Mouse (Mus musculus): ENCODE measurements around the gene Samd9l. TPM values are rescaled to one million over a fixed set of nuclear protein-coding genes. Genes with fewer than 3 reads are reported as not detected.
"Not testable (repeated sequence)": the region's sequence is repeated elsewhere in the genome, so short reads cannot be mapped to it uniquely, and the experiment has no call there.

The Samd9l gene
- 1.7 and 3.7 TPM in 2 replicates for polyA plus RNA-seq (2012; rRNA removed)

- peak within 1 kb of the TSS; percentile 54 for H3K4me3 ChIP-seq (replicated peaks; ENCODE audit: extremely low read depth, low read depth, low read length)
- H3K4me1 ChIP-seq (ENCODE audit: control insufficient read depth, insufficient read depth, low read length): not testable (repeated sequence)
- WGBS: 20% methylated on average over 4 of the region's 4 CpGs
- DNase-seq: peak; percentile 67
Measured at GRCm38 (mm10) chr6:3399340-3400068, at the start of gene Samd9l. TSS of gene Samd9l (minus strand) at chr6:3399572.

GRCm38 (mm10) chr6:3447404-3447803 is 48.0 kb upstream of the Samd9l start:
- Histone ChIP-seq H3K4me1 (ENCODE audit: control insufficient read depth, insufficient read depth, low read length) (no peaks in the 10 kb centered on the region), H3K4me3 (replicated peaks; ENCODE audit: extremely low read depth, low read depth, low read length) (no peak overlapping the region)
- TF ChIP-seq CTCF (IDR thresholded peaks at IDR 0.05; ENCODE audit: insufficient read depth, low read length) (peak; percentile 95), POLR2A (IDR thresholded peaks at IDR 0.05; ENCODE audit: borderline replicate concordance, extremely low read depth, low read depth, low read length) (no peak)
- 3% methylated on average over 5 of the region's 5 CpGs for WGBS
- peak; percentile 42 for DNase-seq

- no peak overlapping the region for H3K4me3 ChIP-seq (replicated peaks; ENCODE audit: extremely low read depth, low read depth, low read length)
- no peak for TF ChIP-seq POLR2A (IDR thresholded peaks at IDR 0.05; ENCODE audit: borderline replicate concordance, extremely low read depth, low read depth, low read length)
- TF ChIP-seq CTCF (IDR thresholded peaks at IDR 0.05; ENCODE audit: insufficient read depth, low read length): no peak
- DNase-seq: no peak
- no peaks in the 10 kb centered on the region for H3K4me1 ChIP-seq (ENCODE audit: control insufficient read depth, insufficient read depth, low read length)
- whole genome bisulfite sequencing: 16% methylated on average over 1 of the region's 1 CpGs
Measured at GRCm38 (mm10) chr6:3443905-3444304, 44.5 kb upstream of the Samd9l start.

GRCm38 (mm10) chr6:3436087-3436486 is 36.7 kb upstream of the Samd9l start:
- TF ChIP-seq POLR2A (IDR thresholded peaks at IDR 0.05; ENCODE audit: borderline replicate concordance, extremely low read depth, low read depth, low read length) (no peak), CTCF (IDR thresholded peaks at IDR 0.05; ENCODE audit: insufficient read depth, low read length) (no peak)
- Histone ChIP-seq H3K4me3 (replicated peaks; ENCODE audit: extremely low read depth, low read depth, low read length) (no peak overlapping the region), H3K4me1 (ENCODE audit: control insufficient read depth, insufficient read depth, low read length) (no peaks in the 10 kb centered on the region)
- DNase-seq: no peak

GRCm38 (mm10) chr6:3430976-3431375 is 31.6 kb upstream of the Samd9l start:
- not testable (repeated sequence) for H3K4me1 ChIP-seq (ENCODE audit: control insufficient read depth, insufficient read depth, low read length); DNase-seq; H3K4me3 ChIP-seq (replicated peaks; ENCODE audit: extremely low read depth, low read depth, low read length)
- 79% methylated on average over 2 of the region's 2 CpGs for WGBS

GRCm38 (mm10) chr6:3427047-3427446 is 27.7 kb upstream of the Samd9l start:
- 67% methylated on average over 1 of the region's 1 CpGs for WGBS
- H3K4me3 ChIP-seq (replicated peaks; ENCODE audit: extremely low read depth, low read depth, low read length): no peak overlapping the region
- no peaks in the 10 kb centered on the region for H3K4me1 ChIP-seq (ENCODE audit: control insufficient read depth, insufficient read depth, low read length)
- DNase-seq: no peak
- TF ChIP-seq CTCF (IDR thresholded peaks at IDR 0.05; ENCODE audit: insufficient read depth, low read length) (no peak), POLR2A (IDR thresholded peaks at IDR 0.05; ENCODE audit: borderline replicate concordance, extremely low read depth, low read depth, low read length) (no peak)

GRCm38 (mm10) chr6:3425333-3425732 is 26.0 kb upstream of the Samd9l start:
- not testable (repeated sequence) for DNase-seq; H3K4me3 ChIP-seq (replicated peaks; ENCODE audit: extremely low read depth, low read depth, low read length); H3K4me1 ChIP-seq (ENCODE audit: control insufficient read depth, insufficient read depth, low read length)

GRCm38 (mm10) chr6:3424613-3425277 is 25.4 kb upstream of the Samd9l start:
- not testable (repeated sequence) for H3K4me1 ChIP-seq (ENCODE audit: control insufficient read depth, insufficient read depth, low read length); H3K4me3 ChIP-seq (replicated peaks; ENCODE audit: extremely low read depth, low read depth, low read length)
- WGBS: 4% methylated on average over 1 of the region's 4 CpGs
- DNase-seq: peak; percentile 19

GRCm38 (mm10) chr6:3397182-3397906 is 2.0 kb downstream of the Samd9l start:
- not testable (repeated sequence) for DNase-seq

GRCm38 (mm10) chr6:3395921-3396611 is 3.3 kb downstream of the Samd9l start:
- not testable (repeated sequence) for H3K4me3 ChIP-seq (replicated peaks; ENCODE audit: extremely low read depth, low read depth, low read length); H3K4me1 ChIP-seq (ENCODE audit: control insufficient read depth, insufficient read depth, low read length)
- peak; percentile 45 for DNase-seq
- 44% methylated on average over 4 of the region's 4 CpGs for WGBS

More at GRCm38 (mm10) chr6:3397182-3397906, 2.0 kb downstream of the Samd9l start:
- H3K4me3 ChIP-seq (replicated peaks; ENCODE audit: extremely low read depth, low read depth, low read length): peak overlapping the region; percentile 38
- not testable (repeated sequence) for H3K4me1 ChIP-seq (ENCODE audit: control insufficient read depth, insufficient read depth, low read length)
- WGBS: 47% methylated on average over 5 of the region's 7 CpGs

All from lung, adult 2 months (tissue).